Mouse (Mus musculus): Measurements from ENCODE around the gene Dpf2. TPM values are rescaled to one million over a fixed set of nuclear protein-coding genes. Genes with fewer than 3 reads are reported as not detected.
"Not testable (repeated sequence)": the region's sequence is repeated elsewhere in the genome, so short reads cannot be mapped to it uniquely, and the experiment has no call there.

The Dpf2 gene
- total RNA-seq, 2 experiments from 2014 or later: 94.8 to 100 TPM

- H3K4me3 ChIP-seq: no peak overlapping the region
- no peak for DNase-seq (ENCODE audit: extremely low spot score in 1 of 2, low spot score in 2 of 2)
- no peak for TF ChIP-seq CTCF (IDR thresholded peaks at IDR 0.05)
- no peak overlapping the region for H3K27ac ChIP-seq
- intact Hi-C loops (cut with DNase I): no loop called here
Observed at GRCm38 (mm10) chr19:5887234-5887815, 25.5 kb downstream of the Dpf2 start.

GRCm38 (mm10) chr19:5885838-5886237, 27.0 kb downstream of the Dpf2 start:
- peak; percentile 57 for TF ChIP-seq CTCF (IDR thresholded peaks at IDR 0.05)
- Histone ChIP-seq H3K4me3 (no peak overlapping the region), H3K27ac (no peak overlapping the region)
- intact Hi-C loops (cut with DNase I): no loop called here
- DNase-seq (ENCODE audit: extremely low spot score in 1 of 2, low spot score in 2 of 2): no peak

- no peak overlapping the region for H3K27ac ChIP-seq
- no peak overlapping the region for H3K4me3 ChIP-seq
- no peak for DNase-seq (ENCODE audit: extremely low spot score in 1 of 2, low spot score in 2 of 2)
- TF ChIP-seq CTCF (IDR thresholded peaks at IDR 0.05): no peak
- intact Hi-C loops (cut with DNase I): no loop called here
Observed at GRCm38 (mm10) chr19:5883935-5884334, 28.9 kb downstream of the Dpf2 start.

- intact Hi-C loops (cut with DNase I); H3K4me3 ChIP-seq; DNase-seq (ENCODE audit: extremely low spot score in 1 of 2, low spot score in 2 of 2); H3K27ac ChIP-seq: not testable (repeated sequence)
Observed at GRCm38 (mm10) chr19:5882079-5882478, 30.7 kb downstream of the Dpf2 start.

GRCm38 (mm10) chr19:5881155-5881554, 31.7 kb downstream of the Dpf2 start:
- no peak for DNase-seq (ENCODE audit: extremely low spot score in 1 of 2, low spot score in 2 of 2)
- no peak overlapping the region for H3K27ac ChIP-seq
- intact Hi-C loops (cut with DNase I): no loop called here
- H3K4me3 ChIP-seq: no peak overlapping the region
- no peak for TF ChIP-seq CTCF (IDR thresholded peaks at IDR 0.05)

GRCm38 (mm10) chr19:5879735-5880134, 33.1 kb downstream of the Dpf2 start:
- TF ChIP-seq CTCF (IDR thresholded peaks at IDR 0.05): no peak
- no peak overlapping the region for H3K27ac ChIP-seq
- intact Hi-C loops (cut with DNase I): loop anchor here (5.0 kb wide), 1 partner anchor 167 kb away; no protein-coding TSS in a partner anchor

GRCm38 (mm10) chr19:5878916-5879315, 33.9 kb downstream of the Dpf2 start:
- no peak for DNase-seq (ENCODE audit: extremely low spot score in 1 of 2, low spot score in 2 of 2)
- H3K4me3 ChIP-seq: no peak overlapping the region
- no peak for TF ChIP-seq CTCF (IDR thresholded peaks at IDR 0.05)
- intact Hi-C loops (cut with DNase I): loop anchor here (1.0 to 5.0 kb wide), 2 partner anchors 92 to 167 kb away; no protein-coding TSS in a partner anchor
- peak overlapping the region; percentile 83; the same call in 1 of the 2 replicates for H3K27ac ChIP-seq

More at GRCm38 (mm10) chr19:5879735-5880134, 33.1 kb downstream of the Dpf2 start:
- H3K4me3 ChIP-seq: no peak overlapping the region
- DNase-seq (ENCODE audit: extremely low spot score in 1 of 2, low spot score in 2 of 2): no peak

GRCm38 (mm10) chr19:5878362-5878722, 34.5 kb downstream of the Dpf2 start:
- intact Hi-C loops (cut with DNase I): loop anchor here (1.0 to 5.0 kb wide), 2 partner anchors 91 to 166 kb away; no protein-coding TSS in a partner anchor
- Histone ChIP-seq H3K27ac (peak overlapping the region; percentile 83), H3K4me3 (peak overlapping the region; percentile 21; the same call in 1 of the 2 replicates)
- no peak for TF ChIP-seq CTCF (IDR thresholded peaks at IDR 0.05)
- DNase-seq (ENCODE audit: extremely low spot score in 1 of 2, low spot score in 2 of 2): no peak

- intact Hi-C loops (cut with DNase I): loop anchor here (1.0 to 5.0 kb wide), 2 partner anchors 90 to 165 kb away; no protein-coding TSS in a partner anchor
- Histone ChIP-seq H3K27ac (peak within 1 kb of the TSS; percentile 83), H3K4me3 (peak within 1 kb of the TSS; percentile 21)
- DNase-seq (ENCODE audit: extremely low spot score in 1 of 2, low spot score in 2 of 2): peak; percentile 77 to 78
- TF ChIP-seq CTCF (IDR thresholded peaks at IDR 0.05): peak; percentile 85
Observed at GRCm38 (mm10) chr19:5877618-5878361, 35.0 kb downstream of the Dpf2 start, which contains the start of gene Slc25a45. Gene Slc25a45, plus strand, starts transcription at chr19:5877808.

- intact Hi-C loops (cut with DNase I): loop anchor here (2.0 to 5.0 kb wide), 2 partner anchors 24 to 163 kb away; no protein-coding TSS in a partner anchor
- H3K4me3 ChIP-seq: peak within 1 kb of the TSS; percentile 91
Observed at GRCm38 (mm10) chr19:5874969-5875480, 37.8 kb downstream of the Dpf2 start, which contains the start of gene Frmd8. Gene Frmd8, minus strand, starts transcription at chr19:5875274.

GRCm38 (mm10) chr19:5874391-5874968, 38.3 kb downstream of the Dpf2 start:
- intact Hi-C loops (cut with DNase I): loop anchor here (2.0 kb wide), 1 partner anchor 24 kb away; no protein-coding TSS in a partner anchor
- no peak for TF ChIP-seq CTCF (IDR thresholded peaks at IDR 0.05)
- peak overlapping the region; percentile 91 for H3K4me3 ChIP-seq
- peak overlapping the region; percentile 87 for H3K27ac ChIP-seq
- no peak for DNase-seq (ENCODE audit: extremely low spot score in 1 of 2, low spot score in 2 of 2)

More at GRCm38 (mm10) chr19:5874969-5875480, 37.8 kb downstream of the Dpf2 start, which contains the start of gene Frmd8:
- TF ChIP-seq CTCF (IDR thresholded peaks at IDR 0.05): no peak
- DNase-seq (ENCODE audit: extremely low spot score in 1 of 2, low spot score in 2 of 2): peak; percentile 88 to 91
- peak within 1 kb of the TSS; percentile 87 for H3K27ac ChIP-seq
